Mouse (Mus musculus) lung, postnatal 0 days (tissue): ENCODE data around the gene Stat2.

Source experiments
- CTCF ChIP-seq: IDR thresholded peaks from 2 replicates; pipeline ENCODE4 v1.5.1; 2016; ENCODE audit warnings: antibody characterized with exemption, mild to moderate bottlenecking
- EP300 ChIP-seq: IDR thresholded peaks from 2 replicates; pipeline ENCODE4 v1.6.1; 2016; ENCODE audit warnings: antibody characterized with exemption, mild to moderate bottlenecking, control low read depth

GRCm38 (mm10) chr10:128221533-128222286, 48.6 kb upstream of the Stat2 start:
- TF ChIP-seq EP300 (no peak), CTCF (no peak)
